Mouse (Mus musculus) bone marrow, adult 2 months (tissue): ENCODE measurements around the gene Mtch1.
A peak's percentile ranks its signal among the peaks of the same experiment; 100 is the strongest.

Experiments
- CTCF ChIP-seq: fragments of 200-500 bp; IDR thresholded peaks from 2 replicates; pipeline ENCODE4 v1.5.1; 2011; ENCODE audit warnings: low read length, control low read depth; ENCODE audit not compliant: control insufficient read depth, insufficient read depth
- POLR2A ChIP-seq: fragments of 200-500 bp; IDR thresholded peaks from 2 replicates; pipeline ENCODE4 v1.6.1; 2011; ENCODE audit warnings: low read depth, mild to moderate bottlenecking, control low read depth, low read length, borderline replicate concordance; ENCODE audit not compliant: control insufficient read depth

DNA sequence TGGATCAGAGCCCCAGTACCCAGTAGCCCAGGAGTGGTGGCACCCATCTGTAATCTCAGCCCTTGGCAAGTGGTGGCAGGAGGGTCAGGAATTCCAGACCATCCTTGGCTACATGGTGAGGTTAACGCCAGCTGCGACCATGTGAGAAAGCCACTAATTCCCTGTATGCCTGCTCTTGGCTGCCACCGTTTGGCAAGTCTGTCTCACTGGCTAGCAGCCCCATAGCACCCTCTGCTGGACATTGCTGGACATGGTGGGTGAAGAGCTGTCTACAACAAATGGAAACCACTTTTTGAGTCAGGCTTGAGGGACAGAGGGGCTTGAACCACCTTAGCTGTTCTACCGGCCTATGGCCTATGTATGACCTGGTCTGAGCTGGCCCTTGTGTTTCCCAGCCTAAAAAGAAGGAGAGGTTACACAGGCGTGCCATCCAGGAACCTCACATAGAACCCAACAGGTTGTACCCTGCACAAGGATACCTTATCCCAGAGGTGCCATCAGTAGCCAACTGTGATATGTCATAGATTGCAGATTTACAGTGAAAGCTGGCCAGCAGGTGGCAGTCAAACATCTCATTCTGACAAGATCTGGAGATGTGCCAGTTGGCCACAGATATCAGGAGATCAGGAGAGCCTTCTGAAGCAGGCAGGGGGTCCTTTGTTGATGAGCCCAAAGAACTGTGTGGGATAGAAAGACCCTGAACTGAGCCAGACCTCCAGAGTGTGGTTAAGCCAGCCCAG, 23.4 kb upstream of the Mtch1 start:
- TF ChIP-seq CTCF (peak; percentile 100), POLR2A (no peak)
